Mouse (Mus musculus): ENCODE measurements at regions not wholly inside any gene's neighbourhood (a gene's known extent, or its start where the extent isn't known, plus 50 kb on each side); places are given as distances from the start of the nearest gene placed in this dataset.

GRCm38 (mm10) chr2:133134878-133135277 lies 189.2 kb upstream of the Fermt1 start:
- Histone ChIP-seq H3K4me1 (ENCODE audit: control insufficient read depth, insufficient read depth, low read length) (no peaks in the 10 kb centered on the region; the same call in 1 of the 2 replicates), H3K4me3 (replicated peaks; ENCODE audit: extremely low read depth, low read depth, low read length) (no peak overlapping the region)
- WGBS: 34% methylated on average over 3 of the region's 3 CpGs
- TF ChIP-seq CTCF (IDR thresholded peaks at IDR 0.05; ENCODE audit: insufficient read depth, low read length): no peak
- TF ChIP-seq POLR2A (IDR thresholded peaks at IDR 0.05; ENCODE audit: borderline replicate concordance, extremely low read depth, low read depth, low read length): no peak
- DNase-seq: no peak

- TF ChIP-seq CTCF (IDR thresholded peaks at IDR 0.05; ENCODE audit: insufficient read depth, low read length) (no peak), POLR2A (IDR thresholded peaks at IDR 0.05; ENCODE audit: borderline replicate concordance, extremely low read depth, low read depth, low read length) (no peak)
- 75% methylated on average over 4 of the region's 4 CpGs for WGBS
- Histone ChIP-seq H3K4me3 (replicated peaks; ENCODE audit: extremely low read depth, low read depth, low read length) (no peak overlapping the region), H3K4me1 (ENCODE audit: control insufficient read depth, insufficient read depth, low read length) (peaks cover 5% of the 10 kb centered on the region)
- no peak for DNase-seq
These were observed 193.2 kb upstream of the Fermt1 start for GRCm38 (mm10) chr2:133138877-133139276.

- TF ChIP-seq CTCF (IDR thresholded peaks at IDR 0.05; ENCODE audit: insufficient read depth, low read length) (no peak), POLR2A (IDR thresholded peaks at IDR 0.05; ENCODE audit: borderline replicate concordance, extremely low read depth, low read depth, low read length) (no peak)
These were observed 195.8 kb upstream of the Fermt1 start for GRCm38 (mm10) chr2:133141341-133142035.

GRCm38 (mm10) chr2:133152461-133152860 lies 206.8 kb upstream of the Fermt1 start:
- Histone ChIP-seq H3K4me1 (ENCODE audit: control insufficient read depth, insufficient read depth, low read length) (no peaks in the 10 kb centered on the region), H3K4me3 (replicated peaks; ENCODE audit: extremely low read depth, low read depth, low read length) (no peak overlapping the region)
- 67% methylated on average over 1 of the region's 1 CpGs for WGBS
- DNase-seq: no peak
- TF ChIP-seq POLR2A (IDR thresholded peaks at IDR 0.05; ENCODE audit: borderline replicate concordance, extremely low read depth, low read depth, low read length) (no peak), CTCF (IDR thresholded peaks at IDR 0.05; ENCODE audit: insufficient read depth, low read length) (no peak)

More at GRCm38 (mm10) chr2:133141341-133142035, 195.8 kb upstream of the Fermt1 start:
- 38% methylated on average over 6 of the region's 6 CpGs for WGBS
- H3K4me1 ChIP-seq (ENCODE audit: control insufficient read depth, insufficient read depth, low read length): peaks cover 5% of the 10 kb centered on the region
- no peak overlapping the region for H3K4me3 ChIP-seq (replicated peaks; ENCODE audit: extremely low read depth, low read depth, low read length)
- no peak for DNase-seq

DNA sequence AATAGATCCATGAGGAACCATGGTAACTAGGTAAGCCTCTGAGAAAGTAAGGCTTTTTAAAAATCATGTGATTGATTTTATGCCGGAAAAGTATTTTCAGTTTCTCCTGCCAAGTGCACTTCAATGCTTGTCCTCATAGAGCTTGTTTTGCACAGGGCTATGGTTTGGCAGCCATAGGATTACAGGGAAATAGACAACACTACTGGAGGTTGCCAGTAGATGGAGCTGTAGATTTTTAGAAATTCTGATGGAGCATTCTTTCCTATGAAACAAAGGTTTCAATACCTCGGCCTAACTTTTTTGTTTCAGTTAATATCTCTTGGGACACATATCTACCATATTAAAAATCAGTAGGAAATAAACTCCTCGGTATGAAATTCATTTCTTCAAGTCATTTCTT lies 210.8 kb upstream of the Fermt1 start:
- WGBS: 46% methylated on average over 3 of the region's 3 CpGs
- TF ChIP-seq POLR2A (IDR thresholded peaks at IDR 0.05; ENCODE audit: borderline replicate concordance, extremely low read depth, low read depth, low read length): no peak
- TF ChIP-seq CTCF (IDR thresholded peaks at IDR 0.05; ENCODE audit: insufficient read depth, low read length): no peak
- Histone ChIP-seq H3K4me1 (ENCODE audit: control insufficient read depth, insufficient read depth, low read length) (no peaks in the 10 kb centered on the region), H3K4me3 (replicated peaks; ENCODE audit: extremely low read depth, low read depth, low read length) (no peak overlapping the region)
- DNase-seq: no peak

- H3K4me3 ChIP-seq (replicated peaks; ENCODE audit: extremely low read depth, low read depth, low read length): no peak overlapping the region
- H3K4me1 ChIP-seq (ENCODE audit: control insufficient read depth, insufficient read depth, low read length): no peaks in the 10 kb centered on the region
- TF ChIP-seq POLR2A (IDR thresholded peaks at IDR 0.05; ENCODE audit: borderline replicate concordance, extremely low read depth, low read depth, low read length): no peak
- WGBS: 62% methylated on average over 8 of the region's 8 CpGs
- no peak for DNase-seq
These were observed 212.5 kb upstream of the Fermt1 start for GRCm38 (mm10) chr2:133158206-133158605.

GRCm38 (mm10) chr2:133159398-133159797 lies 213.7 kb upstream of the Fermt1 start:
- WGBS: 23% methylated on average over 2 of the region's 2 CpGs
- DNase-seq: no peak
- TF ChIP-seq POLR2A (IDR thresholded peaks at IDR 0.05; ENCODE audit: borderline replicate concordance, extremely low read depth, low read depth, low read length) (no peak), CTCF (IDR thresholded peaks at IDR 0.05; ENCODE audit: insufficient read depth, low read length) (no peak)
- Histone ChIP-seq H3K4me1 (ENCODE audit: control insufficient read depth, insufficient read depth, low read length) (no peaks in the 10 kb centered on the region), H3K4me3 (replicated peaks; ENCODE audit: extremely low read depth, low read depth, low read length) (no peak overlapping the region)

DNA sequence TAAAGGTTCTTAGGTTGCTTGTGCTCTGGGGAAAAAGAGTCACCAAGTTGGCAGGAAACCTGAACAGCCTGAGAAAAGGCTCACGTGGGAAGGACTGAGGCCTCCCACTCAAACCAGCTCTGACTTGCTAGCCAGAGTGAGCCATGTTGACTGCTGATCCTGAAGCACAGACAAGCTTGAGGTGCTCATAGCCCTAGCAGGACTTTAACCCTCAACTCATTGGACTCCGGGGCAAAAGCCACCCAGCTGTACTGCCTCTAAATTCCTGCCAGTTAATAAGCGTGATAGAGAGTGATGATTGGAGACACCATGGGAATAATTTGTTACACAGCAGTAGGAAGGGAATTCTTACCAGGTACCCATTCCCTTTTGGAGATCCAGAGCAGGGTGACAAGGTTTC lies 230.7 kb upstream of the Fermt1 start:
- TF ChIP-seq POLR2A (IDR thresholded peaks at IDR 0.05; ENCODE audit: borderline replicate concordance, extremely low read depth, low read depth, low read length) (no peak), CTCF (IDR thresholded peaks at IDR 0.05; ENCODE audit: insufficient read depth, low read length) (no peak)
- Histone ChIP-seq H3K4me1 (ENCODE audit: control insufficient read depth, insufficient read depth, low read length) (no peaks in the 10 kb centered on the region), H3K4me3 (replicated peaks; ENCODE audit: extremely low read depth, low read depth, low read length) (no peak overlapping the region)
- WGBS: 84% methylated on average over 3 of the region's 3 CpGs
- DNase-seq: no peak

DNA sequence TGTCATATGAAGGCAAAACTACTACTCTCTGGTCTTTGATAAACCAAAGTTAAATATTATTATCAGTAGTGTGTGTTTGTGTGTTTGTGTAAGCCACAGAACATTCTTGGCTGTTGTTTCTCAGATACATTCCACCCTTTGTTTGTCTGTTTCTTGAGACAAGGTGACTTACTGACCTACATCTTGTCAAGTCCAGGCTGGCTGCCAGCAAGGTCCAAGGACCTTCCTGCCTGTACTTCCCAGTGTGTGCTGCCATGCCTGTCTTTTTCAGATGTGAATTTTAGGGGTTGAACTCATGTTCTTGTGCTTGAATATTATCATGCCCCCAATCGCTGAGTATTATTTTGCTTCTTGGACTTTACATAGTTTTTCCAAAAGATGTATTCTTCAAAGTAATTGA lies 235.5 kb upstream of the Fermt1 start:
- no peak for DNase-seq
- 92% methylated on average over 1 of the region's 1 CpGs for WGBS
- TF ChIP-seq CTCF (IDR thresholded peaks at IDR 0.05; ENCODE audit: insufficient read depth, low read length) (no peak), POLR2A (IDR thresholded peaks at IDR 0.05; ENCODE audit: borderline replicate concordance, extremely low read depth, low read depth, low read length) (no peak)
- Histone ChIP-seq H3K4me3 (replicated peaks; ENCODE audit: extremely low read depth, low read depth, low read length) (no peak overlapping the region), H3K4me1 (ENCODE audit: control insufficient read depth, insufficient read depth, low read length) (no peaks in the 10 kb centered on the region)

- H3K4me1 ChIP-seq (ENCODE audit: control insufficient read depth, insufficient read depth, low read length): no peaks in the 10 kb centered on the region
- TF ChIP-seq POLR2A (IDR thresholded peaks at IDR 0.05; ENCODE audit: borderline replicate concordance, extremely low read depth, low read depth, low read length): no peak
- no peak for TF ChIP-seq CTCF (IDR thresholded peaks at IDR 0.05; ENCODE audit: insufficient read depth, low read length)
- WGBS: 66% methylated on average over 4 of the region's 4 CpGs
- DNase-seq: no peak
- H3K4me3 ChIP-seq (replicated peaks; ENCODE audit: extremely low read depth, low read depth, low read length): no peak overlapping the region
These were observed 237.2 kb upstream of the Fermt1 start for GRCm38 (mm10) chr2:133182920-133183319.
